Mouse (Mus musculus): ENCODE measurements around the gene Ceacam2.
A peak's percentile ranks its signal among the peaks of the same experiment; 100 is the strongest.
"Not testable (repeated sequence)": the region's sequence is repeated elsewhere in the genome, so short reads cannot be mapped to it uniquely, and the experiment has no call there.

The Ceacam2 gene

DNA sequence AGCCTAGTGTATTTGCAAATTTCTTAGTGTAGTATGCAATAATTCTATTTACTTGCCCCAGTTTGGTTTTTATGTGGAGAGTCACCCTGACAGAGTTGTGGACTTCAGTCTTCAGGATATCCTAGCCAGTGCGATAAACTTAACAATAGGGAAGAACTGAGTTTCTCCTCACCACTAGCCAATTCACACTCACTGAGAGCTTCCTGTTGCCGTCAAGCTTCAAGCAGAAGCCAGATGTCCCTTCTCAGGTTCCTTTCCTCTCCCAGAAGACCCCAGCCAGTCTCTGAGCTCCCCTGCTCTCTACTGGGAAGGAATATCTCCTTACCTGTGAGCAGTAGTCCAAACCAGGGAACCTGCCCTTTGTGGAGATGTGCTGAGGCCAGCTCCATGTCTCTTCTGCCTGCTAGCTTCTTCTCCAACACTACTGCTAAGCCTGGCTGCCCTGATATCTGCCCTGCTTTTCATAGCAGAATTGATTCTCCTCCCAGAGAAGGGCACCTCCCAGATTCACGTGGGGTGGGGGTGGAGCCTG is at the start of gene Ceacam2:
Ceacam2 (minus strand) TSS at position 482 of the 532 bp plus-strand sequence.
- DNase-seq (ENCODE audit: inconsistent ontology term), result not testable (repeated sequence)

DNA sequence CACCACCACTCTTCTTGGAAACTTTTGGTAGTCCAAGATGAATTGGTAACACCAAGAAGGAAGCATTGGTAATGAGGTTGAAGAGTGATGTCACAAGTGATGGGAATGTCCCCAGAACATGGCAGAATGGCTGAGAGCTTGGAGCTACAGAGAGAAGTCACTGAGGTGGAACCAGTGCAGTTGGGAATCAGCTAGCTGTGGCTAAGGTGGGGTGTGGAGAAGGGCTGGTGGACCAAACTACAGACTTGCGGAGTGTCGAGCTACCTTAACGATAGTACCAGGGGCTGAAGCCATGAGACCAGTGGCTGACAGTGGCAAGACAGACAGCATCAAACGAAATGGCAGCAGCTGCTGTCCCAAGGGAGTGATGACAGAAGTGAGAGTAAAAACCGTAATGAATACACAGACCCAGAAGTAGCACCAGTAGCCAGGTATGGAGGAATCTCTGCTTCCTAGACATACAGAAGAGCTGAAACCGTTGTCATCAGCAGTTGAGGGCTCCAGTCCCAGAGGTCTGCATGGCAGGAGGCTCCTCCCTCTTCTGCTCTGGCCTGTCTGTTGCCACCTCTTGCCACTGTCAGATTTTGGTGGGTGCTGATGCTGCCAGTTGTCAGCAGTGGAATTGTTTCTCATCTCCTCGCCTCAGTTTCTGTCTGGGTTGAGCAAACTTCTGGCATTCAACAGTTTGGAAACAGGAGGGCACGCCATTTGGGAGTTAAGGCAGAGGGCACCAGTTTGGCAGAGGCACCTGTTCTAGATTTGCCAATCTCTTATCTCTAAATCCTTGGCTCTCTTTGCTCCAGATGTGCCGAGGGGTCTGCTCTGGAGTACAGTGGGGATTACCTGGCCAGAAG is 45.9 kb upstream of the Ceacam2 start:
- no peak for DNase-seq (ENCODE audit: inconsistent ontology term)

DNA sequence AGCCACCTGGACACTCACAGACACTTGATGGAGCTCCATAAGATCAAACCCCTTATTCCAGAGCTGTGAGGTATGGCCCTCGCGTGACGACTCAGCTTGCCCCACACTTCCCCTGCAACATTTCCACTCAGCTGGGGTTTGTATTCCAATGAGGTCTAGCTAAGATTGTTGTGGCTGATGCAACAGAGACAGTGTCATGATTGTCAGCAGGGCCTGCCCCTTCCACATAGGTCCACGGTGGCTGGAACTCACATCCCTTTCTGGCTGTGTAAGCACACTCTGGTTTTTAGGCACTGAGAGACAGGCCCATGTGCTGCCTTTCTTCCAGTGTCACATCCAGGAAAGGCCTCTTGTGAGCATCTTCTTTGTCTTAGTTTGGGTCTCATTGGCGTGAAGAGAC is 45.0 kb upstream of the Ceacam2 start:
- DNase-seq (ENCODE audit: inconsistent ontology term), result no peak

DNA sequence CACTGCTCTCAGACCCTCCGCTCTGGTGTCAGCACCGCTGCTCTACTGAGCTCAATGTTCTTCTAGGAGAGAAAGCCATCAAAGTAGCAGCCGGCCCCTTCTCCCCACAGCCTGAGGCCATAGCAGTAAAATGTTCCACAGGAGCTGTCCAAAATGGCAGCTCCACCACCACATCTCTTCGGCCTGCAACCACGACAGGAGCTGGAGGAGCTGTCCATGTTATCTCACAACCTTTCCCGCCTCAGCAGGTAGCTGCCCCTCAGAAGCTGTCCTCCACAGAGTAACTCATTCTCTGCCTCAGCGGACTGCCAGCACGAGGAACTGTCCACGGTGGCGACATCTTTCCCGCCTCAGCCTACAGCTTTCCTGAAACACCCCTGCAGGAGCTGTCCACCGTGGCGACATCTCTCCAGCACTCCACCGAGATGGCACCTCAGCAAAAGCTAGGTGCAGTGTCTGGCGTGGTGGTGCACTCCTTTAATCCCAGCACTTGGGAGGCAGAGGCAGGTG is 42.7 kb upstream of the Ceacam2 start:
- no peak for DNase-seq (ENCODE audit: inconsistent ontology term)

DNA sequence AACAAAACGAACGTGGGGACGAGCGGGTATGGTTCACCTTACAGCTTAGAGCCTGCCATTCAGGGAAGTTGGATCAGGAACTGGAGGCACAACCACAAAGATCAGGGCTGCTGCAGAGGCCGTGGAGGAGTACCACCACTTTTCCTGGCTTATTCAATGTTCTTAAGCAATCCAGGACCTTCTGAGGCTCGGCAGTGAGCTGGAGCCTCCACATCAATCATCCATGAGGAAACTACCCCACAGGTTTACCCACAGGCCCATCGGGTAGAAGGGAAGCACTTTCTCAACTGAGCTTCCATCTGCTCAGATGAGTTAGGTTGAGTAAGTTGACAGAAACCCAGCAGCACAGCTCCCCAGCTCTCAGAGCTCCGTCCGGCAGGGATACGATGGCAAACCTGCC is 39.8 kb upstream of the Ceacam2 start:
- DNase-seq (ENCODE audit: inconsistent ontology term), result no peak

DNA sequence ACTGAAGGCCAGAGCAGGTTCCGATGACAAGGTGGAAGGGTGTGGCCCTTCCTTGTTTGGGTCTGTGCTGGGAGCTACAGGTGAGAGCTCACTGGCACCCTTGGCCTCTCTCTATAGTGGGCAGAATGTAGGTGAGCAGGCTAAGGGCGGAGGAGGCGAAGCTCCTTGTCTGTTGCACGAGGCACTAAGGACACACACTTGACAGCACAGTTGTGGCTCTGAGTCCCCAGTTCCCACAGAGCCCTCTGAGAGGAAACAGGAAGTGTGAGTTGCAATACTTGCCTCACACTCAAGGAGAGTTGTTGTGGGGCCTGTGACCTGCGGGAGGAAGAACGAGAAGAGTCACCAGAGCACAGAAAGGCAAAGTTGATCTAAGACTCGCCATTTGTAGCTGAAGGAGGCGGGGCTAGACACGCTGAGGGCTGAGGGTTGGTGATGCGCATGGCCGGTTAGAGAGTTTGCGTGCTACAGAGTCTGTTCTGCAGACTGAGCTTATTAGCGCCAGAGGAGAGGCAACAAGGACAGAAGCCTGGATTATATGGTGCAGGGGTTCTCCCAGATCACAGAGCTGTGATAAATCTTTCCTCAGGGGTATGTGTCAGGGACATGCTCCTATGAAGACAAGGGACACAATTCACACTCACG is 37.3 kb upstream of the Ceacam2 start:
- DNase-seq (ENCODE audit: inconsistent ontology term), result not testable (repeated sequence)

DNA sequence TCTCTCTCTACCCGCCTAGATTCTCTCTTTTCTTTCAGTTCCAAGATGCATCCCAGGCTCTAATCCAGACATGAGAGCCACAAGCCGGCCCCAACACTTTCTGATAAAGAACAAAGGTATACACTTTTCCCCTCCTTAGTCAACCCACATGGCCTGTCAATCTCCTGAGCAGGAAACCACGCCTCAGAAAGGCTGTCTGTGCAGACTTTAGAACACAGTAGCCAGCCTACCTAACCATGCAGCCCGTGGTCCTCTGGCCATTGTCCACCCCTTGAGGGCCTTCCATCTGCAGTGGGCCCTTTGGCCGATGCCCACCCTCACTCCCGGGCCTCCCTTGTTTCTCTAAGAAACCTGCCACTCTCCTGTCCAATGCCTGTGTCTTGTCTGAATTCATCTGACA is 36.7 kb upstream of the Ceacam2 start:
- not testable (repeated sequence) for DNase-seq (ENCODE audit: inconsistent ontology term)

DNA sequence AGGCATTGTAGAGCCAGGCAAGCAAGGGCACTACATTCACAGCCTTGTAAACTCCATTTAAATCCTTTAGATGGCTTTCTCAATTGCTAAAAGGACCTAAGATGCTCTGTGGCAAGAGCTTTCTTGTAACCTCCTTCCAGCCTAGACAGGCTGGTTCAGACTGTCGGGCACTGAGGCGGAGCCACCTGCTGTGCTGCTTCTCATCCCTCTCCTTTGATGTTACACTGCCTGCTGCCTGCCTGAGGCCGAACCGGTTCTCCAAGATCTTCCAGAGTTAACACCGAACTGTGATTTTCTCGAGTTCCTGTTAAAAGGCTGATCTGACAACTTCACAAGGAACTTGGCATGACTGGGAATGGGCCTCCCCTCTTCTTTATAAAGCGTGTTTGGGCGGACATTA is 36.2 kb upstream of the Ceacam2 start:
- no peak for DNase-seq (ENCODE audit: inconsistent ontology term)

DNA sequence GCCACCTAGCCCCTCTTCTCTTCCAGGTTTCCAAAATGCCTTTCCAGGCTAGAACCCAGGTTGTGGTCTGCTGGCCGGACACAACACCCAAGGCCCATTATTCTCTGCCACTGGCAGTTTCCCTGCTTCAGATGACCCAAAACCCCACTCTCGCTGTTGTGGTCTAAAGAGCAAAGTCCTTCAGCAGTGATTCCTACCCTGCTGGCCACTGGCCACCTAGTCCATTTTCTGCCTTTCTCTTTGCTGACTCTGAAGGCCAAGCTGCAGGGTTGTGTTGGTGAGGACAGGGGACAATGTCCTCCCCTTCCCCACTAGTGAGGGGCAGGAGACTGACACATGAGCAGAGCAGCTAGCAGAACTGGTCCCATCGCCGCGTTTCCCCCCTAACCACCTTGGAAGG is 35.4 kb upstream of the Ceacam2 start:
- DNase-seq (ENCODE audit: inconsistent ontology term), result no peak

DNA sequence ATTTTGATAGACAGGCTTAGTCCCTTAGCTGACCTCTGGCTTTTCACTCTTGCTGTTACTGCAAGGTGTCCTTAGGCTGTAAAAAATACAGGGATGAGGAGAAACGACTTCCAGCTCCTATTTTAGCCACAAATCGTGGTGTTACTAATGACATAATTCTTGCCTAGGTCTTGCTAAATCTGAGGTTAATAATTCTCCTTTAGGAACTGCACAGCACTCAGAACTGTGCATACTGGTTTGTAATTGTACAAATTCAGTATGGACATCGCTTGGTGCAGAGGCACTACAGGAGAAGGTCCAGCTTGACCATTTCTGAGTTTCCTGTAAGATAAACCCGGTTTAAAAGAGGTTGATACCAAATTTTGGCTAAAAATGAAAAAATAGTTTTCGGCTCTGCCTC is 34.1 kb upstream of the Ceacam2 start:
- DNase-seq (ENCODE audit: inconsistent ontology term), result not testable (repeated sequence)

DNA sequence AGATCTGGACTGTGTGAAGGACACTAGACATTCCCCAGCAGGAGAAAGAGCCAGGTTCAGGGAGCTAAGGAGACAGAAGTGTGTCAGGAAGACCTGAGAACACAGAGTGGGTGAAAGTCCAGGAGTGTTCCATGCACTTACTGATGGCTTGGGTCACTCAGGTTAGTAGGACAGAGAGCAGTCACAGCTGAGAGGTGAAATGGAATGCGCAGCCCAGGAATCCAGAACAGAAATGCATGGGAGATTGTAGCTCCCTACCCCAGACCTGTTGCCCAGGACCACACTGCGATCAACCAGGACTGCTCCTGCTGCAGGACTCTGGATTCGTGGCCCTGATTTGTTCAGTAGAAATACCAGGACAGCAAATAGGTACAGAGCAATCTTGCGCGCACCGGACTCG is 29.1 kb upstream of the Ceacam2 start:
- DNase-seq (ENCODE audit: inconsistent ontology term), result no peak

DNA sequence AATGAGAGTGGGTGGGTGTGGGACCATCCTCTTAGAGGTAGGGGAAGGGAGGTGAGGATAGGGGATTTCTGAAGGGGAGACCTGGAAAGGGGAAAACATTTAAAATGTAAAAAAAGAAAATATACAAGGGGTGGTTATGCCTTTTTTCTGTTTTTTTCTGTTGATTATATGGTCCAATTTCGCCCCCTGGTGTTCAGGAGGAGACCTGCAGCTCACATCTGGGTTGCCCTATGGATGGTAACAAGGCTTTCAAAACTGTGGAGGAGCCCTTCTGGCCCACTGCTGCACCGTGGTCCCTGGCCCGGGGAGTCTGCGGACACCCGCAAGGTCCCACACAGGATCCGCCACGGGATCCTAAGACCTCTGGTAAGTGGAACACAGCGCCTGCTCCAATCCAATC is 1.8 kb upstream of the Ceacam2 start:
- DNase-seq (ENCODE audit: inconsistent ontology term), result peak; percentile 9

DNA sequence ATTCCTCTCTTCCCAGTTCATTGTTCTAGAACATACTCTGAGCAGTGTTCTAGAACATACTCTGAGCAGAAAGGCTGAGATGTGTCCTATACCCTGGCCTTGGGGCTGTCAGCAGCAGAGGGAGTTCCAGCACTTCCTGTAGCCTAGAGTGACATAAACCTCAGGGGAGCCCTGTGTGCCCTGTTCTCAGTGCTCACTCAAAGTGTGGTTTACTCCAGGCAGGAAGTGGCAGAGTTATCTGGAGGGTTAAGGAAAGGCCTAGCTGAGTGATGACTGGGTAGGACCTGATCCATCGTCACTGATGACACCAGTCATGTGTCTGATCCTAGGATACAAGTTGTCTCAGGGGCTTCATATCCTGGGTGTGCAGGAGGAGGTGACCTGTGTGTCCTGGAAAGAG is 297 bp upstream of the Ceacam2 start:
- DNase-seq (ENCODE audit: inconsistent ontology term), result not testable (repeated sequence)

DNA sequence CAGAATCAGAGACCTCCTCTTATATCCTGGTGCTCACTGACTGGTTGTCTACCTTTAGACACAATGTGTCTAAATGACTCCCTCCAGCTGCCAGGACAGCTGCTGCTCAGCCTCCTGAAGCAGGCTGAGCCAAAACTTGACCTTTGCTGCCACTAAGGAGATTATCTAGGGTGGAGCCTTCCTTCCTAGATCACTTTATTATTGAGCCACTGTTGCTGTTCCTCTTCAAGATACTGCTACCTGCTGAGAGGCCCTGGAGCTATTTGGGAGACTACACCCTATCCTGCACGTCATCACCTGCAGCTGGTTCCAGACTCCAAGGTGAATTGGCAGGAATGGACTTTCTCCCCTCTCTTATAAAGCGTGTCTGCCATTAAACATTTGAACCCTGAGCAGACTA is 8.8 kb downstream of the Ceacam2 start:
- DNase-seq (ENCODE audit: inconsistent ontology term), result no peak

DNA sequence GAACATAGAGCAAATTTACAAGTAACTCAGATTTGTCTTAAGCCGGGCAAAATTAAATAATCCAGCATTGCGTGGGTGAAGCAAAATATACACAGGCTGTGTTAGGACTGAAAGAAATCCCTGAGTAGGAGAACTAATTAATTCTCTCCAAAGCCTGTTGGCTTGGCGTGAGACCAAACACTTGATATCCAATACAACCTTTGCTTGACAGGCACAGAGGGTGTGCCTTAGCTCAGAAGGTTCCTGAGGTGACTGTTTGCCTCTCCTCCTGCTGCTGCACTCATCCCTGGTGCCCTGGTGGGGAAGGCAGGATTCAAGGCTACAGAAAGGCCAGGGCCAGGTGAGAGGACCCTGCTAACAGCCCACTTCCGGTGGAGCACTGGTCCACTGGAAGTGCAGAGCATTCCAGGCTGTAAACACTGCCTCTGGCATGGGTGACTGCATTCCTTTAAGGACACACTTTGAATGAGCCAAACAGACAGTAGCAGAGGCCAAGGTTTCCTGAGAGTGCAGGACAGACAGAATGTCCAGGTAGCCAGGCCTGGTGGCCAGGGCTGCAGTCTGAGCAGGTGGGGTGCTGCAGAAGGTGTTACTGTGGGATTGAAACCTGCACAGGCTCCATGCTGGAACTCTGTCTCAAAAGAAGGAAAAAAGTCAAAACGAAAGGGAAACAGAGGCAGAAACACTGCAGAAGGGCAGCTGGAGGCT is 23.4 kb downstream of the Ceacam2 start:
- DNase-seq (ENCODE audit: inconsistent ontology term), result not testable (repeated sequence)

DNA sequence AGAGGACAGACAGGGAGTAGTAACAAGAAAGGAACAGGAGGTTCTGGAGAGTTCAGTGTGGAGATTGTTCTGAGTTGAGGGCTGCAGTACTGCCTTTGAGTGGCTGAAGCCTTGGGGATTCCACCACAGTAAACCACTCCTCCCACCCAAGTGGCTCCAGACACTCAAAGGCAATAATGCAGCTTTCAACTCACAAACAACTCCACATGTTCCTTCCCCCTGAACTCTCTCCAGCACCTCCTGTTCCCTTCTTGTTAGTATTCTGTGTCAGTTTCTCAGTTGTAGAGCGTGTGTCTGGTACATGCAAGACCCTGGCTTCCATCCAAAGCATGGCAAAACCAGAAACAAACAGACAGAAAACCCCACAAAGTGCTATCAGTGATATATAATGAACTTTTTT is 24.0 kb downstream of the Ceacam2 start:
- not testable (repeated sequence) for DNase-seq (ENCODE audit: inconsistent ontology term)

DNA sequence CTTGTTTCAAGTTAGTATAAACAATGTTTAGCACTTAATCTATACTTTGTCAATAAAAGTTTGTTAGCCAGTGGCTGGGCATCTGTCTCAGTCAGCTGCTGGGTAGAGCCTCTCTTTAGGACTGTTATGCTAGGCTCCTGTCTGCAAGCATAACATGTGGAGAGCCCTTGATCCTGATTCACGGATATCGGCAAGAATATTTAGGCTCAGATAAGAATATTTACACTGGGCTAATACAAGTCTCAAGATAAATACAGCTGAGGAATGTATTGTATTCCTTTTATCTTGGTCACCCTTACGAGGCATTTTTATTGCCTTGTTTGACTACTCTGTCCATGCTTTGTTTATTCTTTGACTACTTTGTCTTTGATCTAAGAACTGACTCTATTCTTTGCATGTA is 29.7 kb downstream of the Ceacam2 start:
- DNase-seq (ENCODE audit: inconsistent ontology term), result no peak

DNA sequence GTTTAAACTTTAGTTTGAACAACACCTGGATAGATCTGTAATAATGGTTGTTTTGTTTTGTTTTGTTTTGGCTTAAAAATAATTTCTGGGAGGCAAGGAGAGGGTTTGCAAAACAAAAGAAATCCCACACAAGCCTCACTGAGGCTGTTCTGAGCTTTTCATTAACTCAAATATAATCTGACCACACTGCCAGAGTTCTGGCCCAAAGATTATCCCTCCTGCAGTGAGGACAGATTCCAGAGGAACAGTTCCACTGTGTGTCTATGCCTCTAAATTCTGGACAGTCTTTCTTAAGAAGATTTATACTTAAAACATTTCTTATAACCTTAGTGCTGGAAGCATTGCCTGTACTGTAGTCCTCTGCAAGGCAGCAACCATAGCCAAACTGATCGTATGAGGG is 45.0 kb downstream of the Ceacam2 start:
- no peak for DNase-seq (ENCODE audit: inconsistent ontology term)

DNA sequence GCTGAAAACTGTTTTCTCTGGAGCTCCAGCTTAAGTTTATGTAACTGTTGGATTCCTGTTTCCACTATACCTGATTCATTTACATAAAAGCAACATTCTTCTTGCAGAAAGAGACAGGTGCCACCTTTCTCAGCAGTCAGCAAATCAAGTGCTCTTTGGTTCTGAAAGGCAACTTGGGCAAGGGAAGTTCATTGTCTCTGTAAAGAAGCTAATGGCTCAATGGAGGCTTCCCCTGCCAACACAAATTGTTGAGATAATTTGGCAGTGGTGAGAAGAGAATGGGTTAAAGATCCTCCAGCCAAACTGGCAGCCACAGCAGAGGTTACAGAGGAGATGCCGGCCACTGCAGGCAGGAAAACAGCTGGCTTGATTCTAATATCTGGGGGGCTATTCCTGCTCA is 49.0 kb downstream of the Ceacam2 start:
- DNase-seq (ENCODE audit: inconsistent ontology term), result not testable (repeated sequence)

DNA sequence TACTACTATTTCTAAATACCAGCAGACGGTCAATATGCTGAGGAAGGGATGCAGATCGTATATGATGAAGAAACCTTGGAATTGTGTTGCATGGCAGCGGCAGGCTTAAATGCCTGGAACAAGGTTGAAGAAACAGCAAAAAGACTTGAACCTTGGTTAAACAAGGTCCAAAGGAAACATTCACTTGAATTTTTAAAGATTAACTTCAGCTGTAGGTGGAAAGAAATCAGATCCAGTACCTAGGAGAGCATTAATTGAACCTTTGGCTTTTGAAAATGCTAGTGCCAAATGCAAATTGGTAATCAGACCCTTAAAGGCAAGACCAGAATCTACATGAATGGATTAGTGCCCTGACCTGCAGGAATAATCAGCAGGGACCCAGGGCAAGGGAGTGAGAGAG is 50.3 kb downstream of the Ceacam2 start:
- not testable (repeated sequence) for DNase-seq (ENCODE audit: inconsistent ontology term)

DNA sequence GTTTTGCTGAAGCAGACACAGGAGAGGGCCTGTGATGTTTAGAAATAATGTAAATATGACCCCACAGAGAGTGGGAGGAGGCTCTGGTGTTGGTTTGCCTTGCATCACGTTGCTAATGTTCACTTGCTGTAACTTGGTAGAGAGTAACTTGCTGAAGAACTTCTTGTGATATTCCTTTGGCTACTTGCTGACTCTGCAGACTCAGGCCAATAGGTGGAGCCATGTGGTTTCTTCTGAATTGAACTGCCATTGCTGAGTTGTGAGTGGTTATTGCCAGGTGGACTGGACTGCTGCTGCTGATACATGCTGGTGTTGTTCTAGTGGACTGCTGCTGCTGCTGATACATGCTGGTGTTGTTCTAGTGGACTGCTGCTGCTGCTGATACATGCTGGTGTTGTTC is 53.5 kb downstream of the Ceacam2 start:
- DNase-seq (ENCODE audit: inconsistent ontology term), result no peak

DNA sequence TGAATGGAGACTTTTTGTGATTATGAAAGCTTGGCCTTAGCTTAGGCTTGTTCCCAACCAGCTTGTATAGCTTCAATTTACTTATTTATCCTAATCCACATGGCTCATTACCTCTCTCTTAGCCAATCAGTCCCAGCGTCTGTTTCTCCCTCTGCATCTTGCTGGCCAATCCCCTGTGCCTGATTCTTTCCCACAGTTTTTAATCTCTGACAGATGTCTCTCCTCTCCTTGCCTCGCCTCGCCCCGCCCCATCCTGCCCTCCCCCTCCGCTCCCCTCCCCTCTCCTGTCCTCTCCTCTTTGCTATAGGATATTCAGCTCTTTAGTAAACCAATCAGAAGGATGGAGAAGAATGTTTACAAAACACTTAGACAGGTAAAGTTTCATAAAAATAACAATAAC is 54.6 kb downstream of the Ceacam2 start:
- no peak for DNase-seq (ENCODE audit: inconsistent ontology term)

All from Muller cell, postnatal 12 days (primary cell).